Mouse (Mus musculus) cortical plate, adult 2 months (tissue): ENCODE results near the gene Kitl.

Experiments
- CTCF ChIP-seq: fragments of 200-500 bp; IDR thresholded peaks from 2 replicates; pipeline ENCODE4 v1.5.1; 2011; ENCODE audit warnings: mild to moderate bottlenecking, control low read depth, low read length; ENCODE audit not compliant: insufficient read depth; ENCODE audit errors: extremely low read depth
- POLR2A ChIP-seq: fragments of 200-500 bp; IDR thresholded peaks from 2 replicates; pipeline ENCODE4 v1.6.1; 2011; ENCODE audit warnings: mild to moderate bottlenecking, low read length, control low read depth; ENCODE audit not compliant: insufficient read depth; ENCODE audit errors: extremely low read depth

- no peak for TF ChIP-seq POLR2A
- TF ChIP-seq CTCF, result no peak
These were observed 116.9 kb downstream of the Kitl start for GRCm38 (mm10) chr10:100132304-100132703.
